Mouse (Mus musculus) lung, adult 10 weeks (tissue): ENCODE measurements around the gene Gnb1l. TPM values are rescaled to one million over a fixed set of nuclear protein-coding genes. Genes with fewer than 3 reads are reported as not detected.

Source experiments
- polyA plus RNA-seq: library from polyadenylated mRNA; stranded (reverse); fragments of 350-450 nt; fragmentation: Illumina TruSeq; extraction: RNeasy Lipid Tissue Mini Kit (QIAGEN cat#74804); gene quantifications from one replicate; pipeline ENCODE4 v1.2.3, GENCODE M21; 2014; ENCODE audit warnings: low read depth, low replicate concordance; ENCODE audit not compliant: insufficient read depth

Gnb1l gene
- 3.4 TPM for polyA plus RNA-seq

DNA sequence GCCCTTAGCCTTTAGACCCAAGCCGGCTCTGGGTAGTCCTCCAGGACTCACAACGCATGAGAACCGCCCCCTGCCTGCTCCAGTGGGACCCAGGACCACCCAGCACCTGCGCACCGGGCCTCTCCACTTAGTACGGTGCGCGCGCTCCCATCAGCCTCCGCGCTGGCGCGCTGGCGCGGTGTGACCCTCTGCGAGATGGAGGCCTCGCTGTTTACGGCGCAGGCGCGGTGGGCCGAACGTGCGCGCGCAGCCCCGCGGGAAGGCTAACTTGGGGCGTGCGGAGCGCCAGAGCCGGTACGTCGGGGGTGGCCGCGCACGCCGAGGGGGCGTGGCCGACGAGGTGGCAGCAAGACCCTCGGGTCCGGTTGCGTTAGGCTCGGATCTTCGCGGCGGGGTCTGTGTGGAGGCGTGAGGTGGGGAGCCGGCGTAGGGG is at the start of gene Gnb1l, which contains the start of gene Rtl10:
Gene Gnb1l (plus strand): TSS at position 156 of the 433 bp plus-strand sequence.
Gene Rtl10 (plus strand): TSS at position 344 of the 433 bp plus-strand sequence.

DNA sequence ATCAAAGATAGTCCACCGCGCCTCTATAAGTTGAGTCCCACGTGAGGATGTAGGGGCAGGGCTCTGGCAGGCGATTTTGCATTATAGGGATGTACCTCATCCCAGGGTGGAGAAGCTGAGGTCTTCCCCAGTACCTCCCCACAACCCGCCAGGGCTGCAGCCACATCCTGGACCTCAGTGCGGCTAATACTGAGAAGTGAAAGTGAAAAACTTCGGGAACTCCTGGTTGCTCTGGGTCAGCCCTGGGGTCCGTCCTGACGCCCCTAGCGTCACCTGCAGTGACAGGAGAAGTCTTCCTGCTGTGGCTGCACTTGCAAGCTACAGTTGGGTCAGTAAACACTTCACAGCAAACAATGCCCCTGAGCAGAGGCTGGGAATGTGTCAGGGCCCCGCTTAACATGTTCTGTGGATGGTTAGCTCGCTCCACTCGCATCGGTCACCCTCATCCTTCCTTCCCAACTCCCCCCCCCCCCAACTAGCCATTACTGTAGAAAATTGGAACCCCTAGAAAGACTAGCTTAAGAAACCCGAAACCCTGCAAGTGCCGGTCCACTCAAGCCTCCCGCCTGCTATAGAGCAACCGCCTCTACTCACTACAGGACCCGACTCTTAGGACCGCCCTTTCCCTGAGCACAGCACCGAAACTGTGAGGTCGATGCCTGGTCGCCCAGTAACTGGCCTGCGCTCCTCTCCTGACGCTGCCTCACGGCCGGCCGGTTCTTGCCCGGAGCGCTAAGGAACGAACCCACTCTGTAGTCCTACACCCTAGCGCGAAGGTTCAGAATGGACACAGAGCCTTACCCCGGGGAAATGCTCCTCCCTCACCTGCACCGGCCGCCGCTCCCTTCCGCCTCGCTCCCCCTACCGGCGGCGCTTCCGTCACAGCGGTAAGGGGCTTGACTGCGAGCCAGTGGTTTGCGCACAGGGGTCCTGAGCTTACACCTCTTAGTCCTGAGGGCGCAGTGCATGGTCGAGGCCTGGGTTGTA is 91.6 kb downstream of the Gnb1l start, which contains the start of gene Tbx1:
Gene Tbx1 (minus strand): TSS at position 868 of the 987 bp plus-strand sequence.

Other genes with a start within 250 kb of the Gnb1l start
- gene Ranbp1, start 250.0 kb upstream of the Gnb1l start, polyA plus RNA-seq: 70.7 TPM
- gene Gm49776, start 240.4 kb upstream of the Gnb1l start, polyA plus RNA-seq: not detected
- gene Dgcr8, start 209.5 kb upstream of the Gnb1l start, polyA plus RNA-seq: 11.6 TPM
- gene Tango2, start 150.6 kb upstream of the Gnb1l start, polyA plus RNA-seq: 25.2 TPM
- 18.9 TPM for gene Arvcf, start 150.5 kb upstream of the Gnb1l start, polyA plus RNA-seq
- gene Txnrd2, start 72.3 kb upstream of the Gnb1l start, polyA plus RNA-seq: 13.1 TPM
- gene Comt, start 71.9 kb upstream of the Gnb1l start, polyA plus RNA-seq: 79.8 TPM
- gene Rtl10, start 188 bp downstream of the Gnb1l start, polyA plus RNA-seq: 1.3 TPM
- 5.0 TPM for gene Tbx1, start 92.0 kb downstream of the Gnb1l start, polyA plus RNA-seq
- gene Gp1bb, start 123.7 kb downstream of the Gnb1l start, polyA plus RNA-seq: 1.2 TPM
- gene Gm49601, start 127.7 kb downstream of the Gnb1l start, polyA plus RNA-seq: 0.51 TPM
- 8.3 TPM for gene Sept5, start 131.2 kb downstream of the Gnb1l start, polyA plus RNA-seq